Mouse (Mus musculus) stomach, postnatal 0 days (tissue): Measurements from ENCODE around the gene Tmem30b.

Experiments
- CTCF ChIP-seq: IDR thresholded peaks from 2 replicates; pipeline ENCODE4 v1.5.1; 2016; ENCODE audit warnings: antibody characterized with exemption, low read depth, mild to moderate bottlenecking, moderate library complexity
- EP300 ChIP-seq: optimal IDR thresholded peaks from 2 replicates; pipeline ENCODE3; 2016; ENCODE audit warnings: antibody characterized with exemption

DNA sequence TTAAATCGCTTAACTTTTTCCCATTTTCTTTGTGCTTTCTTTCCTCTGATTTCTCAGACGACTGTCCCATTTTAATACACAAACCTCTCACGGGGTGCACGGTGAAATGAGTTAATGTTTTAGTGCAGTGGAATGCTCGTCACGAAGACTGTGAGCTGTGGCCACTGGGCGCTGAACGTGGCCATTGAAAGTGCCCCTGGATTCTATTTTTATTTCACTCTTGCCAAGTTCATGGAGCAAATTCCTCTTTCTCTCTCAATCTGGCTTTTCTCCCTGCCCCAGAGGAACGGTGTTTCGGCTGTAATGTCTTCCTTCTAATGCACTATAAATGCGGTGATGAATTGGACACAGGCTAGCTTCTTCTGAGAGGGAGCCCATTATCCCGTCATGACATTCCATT is 23.1 kb downstream of the Tmem30b start:
- TF ChIP-seq CTCF: no peak
- TF ChIP-seq EP300: no peak
